Mouse (Mus musculus): Measurements from ENCODE around the gene Tmem38b.

The Tmem38b gene

GRCm38 (mm10) chr4:53884351-53885245 is 58.8 kb downstream of the Tmem38b start:
- peak; percentile 32 for DNase-seq (ENCODE audit: low read depth, low spot score)

- no peak for DNase-seq (ENCODE audit: low read depth, low spot score)
Observed at GRCm38 (mm10) chr4:53886342-53887088, 60.7 kb downstream of the Tmem38b start.

GRCm38 (mm10) chr4:53895335-53895734 is 69.5 kb downstream of the Tmem38b start:
- DNase-seq (ENCODE audit: low read depth, low spot score): no peak

GRCm38 (mm10) chr4:53896150-53896833 is 70.4 kb downstream of the Tmem38b start:
- no peak for DNase-seq (ENCODE audit: low read depth, low spot score)

GRCm38 (mm10) chr4:53900386-53900971 is 74.6 kb downstream of the Tmem38b start:
- no peak for DNase-seq (ENCODE audit: low read depth, low spot score)

GRCm38 (mm10) chr4:53904335-53904734 is 78.5 kb downstream of the Tmem38b start:
- no peak for DNase-seq (ENCODE audit: low read depth, low spot score)

GRCm38 (mm10) chr4:53905537-53905936 is 79.7 kb downstream of the Tmem38b start:
- DNase-seq (ENCODE audit: low read depth, low spot score): peak; percentile 20

- DNase-seq (ENCODE audit: low read depth, low spot score): no peak
Observed at GRCm38 (mm10) chr4:53907071-53907470, 81.2 kb downstream of the Tmem38b start.
